Mouse (Mus musculus) embryonic facial prominence, embryonic 13.5 days (tissue): Measurements from ENCODE around the gene Grtp1. TPM values are rescaled to one million over a fixed set of nuclear protein-coding genes. Genes with fewer than 3 reads are reported as not detected.
"Not testable (repeated sequence)": the region's sequence is repeated elsewhere in the genome, so short reads cannot be mapped to it uniquely, and the experiment has no call there.

ENCODE experiments used
- ATAC-seq: fragments of 200-750 bp; cut with Nextera tagmentation; 2 replicates; pipeline ENCODE4 v1.8.0; 2017; ENCODE audit warnings: low read depth; ENCODE audit not compliant: insufficient number of reproducible peaks, insufficient read depth, low FRiP score, low TSS enrichment
- H3K27ac ChIP-seq: fragments of 300-500 bp; sonication (generic); 2 replicates; pipeline ENCODE4 v1.5.1; 2015; ENCODE audit warnings: moderate library complexity, mild to moderate bottlenecking, inconsistent platforms
- H3K27me3 ChIP-seq: fragments of 300-500 bp; sonication (generic); 2 replicates; pipeline ENCODE4 v1.6.1; 2015; ENCODE audit warnings: mild to moderate bottlenecking, inconsistent platforms
- H3K36me3 ChIP-seq: fragments of 300-500 bp; sonication (generic); 2 replicates; pipeline ENCODE4 v1.6.1; 2015; ENCODE audit warnings: mild to moderate bottlenecking, inconsistent platforms
- H3K4me1 ChIP-seq: fragments of 300-500 bp; sonication (generic); 2 replicates; pipeline ENCODE4 v1.6.1; 2015; ENCODE audit warnings: inconsistent platforms
- H3K4me2 ChIP-seq: fragments of 300-500 bp; sonication (generic); 2 replicates; pipeline ENCODE4 v1.6.1; 2015; ENCODE audit warnings: moderate library complexity, mild to moderate bottlenecking, inconsistent platforms
- H3K4me3 ChIP-seq: fragments of 300-500 bp; sonication (generic); 2 replicates; pipeline ENCODE4 v1.5.1; 2015; ENCODE audit warnings: mild to moderate bottlenecking, inconsistent platforms
- H3K9ac ChIP-seq: fragments of 300-500 bp; sonication (generic); 2 replicates; pipeline ENCODE4 v1.6.1; 2015; ENCODE audit warnings: mild to moderate bottlenecking, inconsistent platforms
- H3K9me3 ChIP-seq: fragments of 300-500 bp; sonication (generic); 2 replicates; pipeline ENCODE4 v1.6.1; 2016; ENCODE audit warnings: inconsistent platforms
- WGBS: fragments of 180-500 bp; shearing (Covaris S2); methylation state at CpG from one replicate; pipeline ENCODE4 v1.1.7; 2015; ENCODE audit warnings: mixed read lengths; 5-methylcytosine and 5-hydroxymethylcytosine counted together
- microRNA counts: library from miRNA; unstranded; fragments of <30 nt; microRNA quantifications from one replicate; lab custom pipeline; 2016
- microRNA-seq: library from miRNA; unstranded; fragments of <30 nt; microRNA quantifications from one replicate; pipeline ENCODE4, GENCODE M21; 2016
- polyA plus RNA-seq: library from polyadenylated mRNA; unstranded; fragments of >200 nt; fragmentation: Nextera tagmentation; extraction: Ambion mirVana; gene quantifications from 2 replicates; pipeline ENCODE4 v1.2.1, GENCODE M21; 2015

Gene Grtp1
- polyA plus RNA-seq, 1 experiment from 2014 or later: 14.3 TPM

DNA sequence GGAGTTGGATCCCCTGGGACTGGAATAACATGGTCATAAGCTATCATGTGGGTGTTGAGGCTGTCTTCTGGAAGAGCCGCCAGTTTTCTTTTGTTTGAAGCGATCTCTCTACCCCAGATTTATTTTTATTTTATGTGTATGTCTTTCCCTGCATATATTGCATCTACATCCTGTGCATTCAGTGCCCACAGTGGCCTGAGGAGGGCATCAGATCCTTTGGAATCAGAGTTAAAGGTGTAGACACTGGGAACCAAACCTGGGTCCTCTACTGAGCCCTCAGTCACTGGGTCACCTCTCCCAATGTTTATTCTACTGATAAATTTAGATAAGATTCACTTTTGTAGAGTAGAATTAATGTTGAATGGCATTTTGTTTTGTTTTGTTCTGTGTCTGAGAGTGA, 51.1 kb downstream of the Grtp1 start:
- Histone ChIP-seq H3K4me1 (no peaks in the 10 kb centered on the region), H3K9ac (no peak overlapping the region), H3K36me3 (peaks cover 52% of the 10 kb centered on the region), H3K4me3 (no peak overlapping the region), H3K27me3 (no peaks in the 10 kb centered on the region), H3K4me2 (no peak overlapping the region), H3K27ac (no peak overlapping the region), H3K9me3 (no peaks in the 10 kb centered on the region)
- no peak for ATAC-seq
- 96% methylated on average over 2 of the region's 2 CpGs for WGBS

DNA sequence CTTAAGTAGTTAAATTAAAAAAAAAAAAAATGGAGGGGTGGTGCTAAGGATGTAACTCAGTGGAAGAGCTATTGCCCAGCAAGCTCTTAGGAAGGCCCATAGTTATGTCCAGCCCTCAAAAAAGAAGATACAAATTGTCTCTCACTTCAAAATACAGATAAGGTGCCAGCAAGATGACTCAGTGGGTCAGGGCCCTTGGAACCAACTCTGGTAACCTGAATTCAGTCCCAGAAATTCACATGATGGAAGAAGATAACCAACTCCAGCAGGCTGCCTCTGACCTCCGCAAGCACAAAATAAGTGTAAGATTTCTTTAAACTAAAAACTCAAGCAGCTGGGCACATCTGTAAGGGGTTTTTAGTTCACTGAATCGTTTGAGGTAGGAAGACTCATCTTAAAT, 51.9 kb downstream of the Grtp1 start:
- WGBS: 84% methylated on average over 2 of the region's 2 CpGs
- H3K4me2 ChIP-seq: no peak overlapping the region
- H3K9ac ChIP-seq: no peak overlapping the region
- peaks cover 55% of the 10 kb centered on the region for H3K36me3 ChIP-seq
- H3K4me1 ChIP-seq: no peaks in the 10 kb centered on the region
- H3K4me3 ChIP-seq: no peak overlapping the region
- H3K27ac ChIP-seq: no peak overlapping the region
- no peak for ATAC-seq
- H3K9me3 ChIP-seq: no peaks in the 10 kb centered on the region
- no peaks in the 10 kb centered on the region for H3K27me3 ChIP-seq

DNA sequence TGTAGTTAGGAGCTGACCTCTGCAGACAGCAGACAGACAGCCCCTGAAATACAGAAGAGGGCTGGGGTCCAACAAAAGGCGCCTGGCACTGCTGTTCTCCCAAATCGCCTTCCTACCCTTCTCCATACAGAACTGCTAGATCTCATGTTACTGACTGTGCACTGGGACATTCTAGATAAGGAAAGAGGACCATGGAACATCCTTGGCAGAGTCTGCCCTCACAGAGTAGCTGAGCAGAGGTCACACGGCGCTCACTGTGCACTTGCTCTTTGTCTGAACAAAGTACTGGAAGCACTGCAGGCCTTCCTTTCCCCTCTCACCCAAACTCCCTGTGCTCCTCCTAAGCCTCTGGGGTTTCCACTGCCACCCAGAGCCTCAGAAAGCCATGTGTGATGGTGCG, 58.7 kb downstream of the Grtp1 start:
- no peak overlapping the region for H3K9ac ChIP-seq
- H3K36me3 ChIP-seq: peaks cover 98% of the 10 kb centered on the region
- no peaks in the 10 kb centered on the region for H3K27me3 ChIP-seq
- no peaks in the 10 kb centered on the region for H3K4me1 ChIP-seq
- no peaks in the 10 kb centered on the region for H3K9me3 ChIP-seq
- no peak overlapping the region for H3K4me2 ChIP-seq
- 93% methylated on average over 5 of the region's 5 CpGs for WGBS
- ATAC-seq: no peak
- H3K4me3 ChIP-seq: no peak overlapping the region
- no peak overlapping the region for H3K27ac ChIP-seq

DNA sequence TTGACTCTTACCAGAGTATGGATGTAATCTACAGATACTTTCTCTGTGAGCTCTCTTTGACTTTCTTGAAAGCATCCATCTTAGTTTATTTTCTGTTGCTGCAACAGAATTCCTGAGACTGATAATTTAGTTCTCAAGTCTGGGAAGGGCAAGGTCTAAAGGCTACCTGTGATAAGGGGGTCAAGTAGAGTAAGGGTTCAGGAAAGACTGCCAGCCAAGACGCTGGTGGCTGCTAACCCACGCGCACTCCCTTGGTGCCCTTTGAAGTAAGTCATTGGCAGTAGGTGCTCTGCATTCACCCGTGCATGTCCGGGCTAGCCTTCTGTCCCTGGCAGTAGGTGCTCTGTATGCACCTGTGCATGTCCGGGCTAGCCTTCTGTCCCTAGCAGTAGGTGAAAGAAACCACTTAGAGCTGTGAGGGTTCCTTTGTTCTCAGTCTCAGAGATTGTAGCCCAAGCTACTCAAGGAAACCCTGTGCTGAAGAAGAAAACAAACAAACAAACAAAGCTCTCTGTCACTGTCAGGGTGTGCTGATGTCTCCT, 60.7 kb downstream of the Grtp1 start:
- H3K9me3 ChIP-seq: no peaks in the 10 kb centered on the region
- WGBS: 95% methylated on average over 6 of the region's 6 CpGs
- H3K4me2 ChIP-seq: no peak overlapping the region
- no peak overlapping the region for H3K27ac ChIP-seq
- H3K4me1 ChIP-seq: no peaks in the 10 kb centered on the region
- no peak overlapping the region for H3K4me3 ChIP-seq
- H3K27me3 ChIP-seq: no peaks in the 10 kb centered on the region
- peaks cover 97% of the 10 kb centered on the region for H3K36me3 ChIP-seq
- no peak for ATAC-seq
- no peak overlapping the region for H3K9ac ChIP-seq

DNA sequence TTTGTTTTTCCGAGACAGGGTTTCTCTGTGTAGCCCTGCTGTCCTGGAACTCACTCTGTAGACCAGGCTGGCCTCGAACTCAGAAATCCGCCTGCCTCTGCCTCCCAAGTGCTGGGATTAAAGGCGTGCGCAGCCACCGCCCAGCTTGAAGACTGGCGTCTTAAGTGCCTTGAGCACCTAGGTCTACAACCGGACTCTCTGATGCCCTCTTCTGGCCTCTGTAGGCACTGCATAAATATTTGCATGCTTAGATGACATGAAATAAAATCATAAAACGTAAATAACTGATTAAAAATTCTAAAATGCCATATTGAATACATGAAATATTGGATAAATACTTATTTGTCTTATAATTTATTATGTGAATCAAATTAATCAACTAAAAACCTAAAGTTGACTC, 68.2 kb downstream of the Grtp1 start:
- H3K4me2 ChIP-seq, H3K27ac ChIP-seq, H3K4me1 ChIP-seq, H3K9me3 ChIP-seq, H3K9ac ChIP-seq, ATAC-seq, H3K27me3 ChIP-seq, H3K4me3 ChIP-seq: not testable (repeated sequence)
- 63% methylated on average over 9 of the region's 9 CpGs for WGBS
- peaks cover 93% of the 10 kb centered on the region for H3K36me3 ChIP-seq

DNA sequence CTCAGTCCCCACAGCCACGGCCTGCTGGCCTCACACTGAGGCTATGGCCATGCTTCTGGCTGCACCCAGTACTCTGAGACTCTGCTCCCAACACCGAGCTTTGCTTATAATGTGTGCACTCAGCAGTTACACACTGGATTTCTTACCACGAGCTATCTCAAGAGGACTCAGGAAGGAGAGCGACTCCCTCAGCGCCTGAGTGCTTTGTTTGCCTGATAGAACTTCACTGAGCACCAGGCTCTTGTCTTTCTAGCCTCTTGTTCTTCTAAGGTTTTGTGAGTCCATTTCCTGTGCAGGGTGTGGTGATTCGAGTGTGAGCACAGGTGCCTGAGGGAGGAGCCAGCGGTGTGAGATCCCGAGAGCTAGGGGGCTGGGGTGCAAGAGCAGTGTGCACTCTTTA, 75.5 kb downstream of the Grtp1 start:
- no peaks in the 10 kb centered on the region for H3K4me1 ChIP-seq
- peaks cover 85% of the 10 kb centered on the region for H3K36me3 ChIP-seq
- 94% methylated on average over 8 of the region's 8 CpGs for WGBS
- no peak overlapping the region for H3K4me2 ChIP-seq
- H3K27ac ChIP-seq: no peak overlapping the region
- no peak overlapping the region for H3K4me3 ChIP-seq
- no peak overlapping the region for H3K9ac ChIP-seq
- no peaks in the 10 kb centered on the region for H3K9me3 ChIP-seq
- H3K27me3 ChIP-seq: no peaks in the 10 kb centered on the region
- ATAC-seq: no peak; the same call in 1 of the 2 replicates

DNA sequence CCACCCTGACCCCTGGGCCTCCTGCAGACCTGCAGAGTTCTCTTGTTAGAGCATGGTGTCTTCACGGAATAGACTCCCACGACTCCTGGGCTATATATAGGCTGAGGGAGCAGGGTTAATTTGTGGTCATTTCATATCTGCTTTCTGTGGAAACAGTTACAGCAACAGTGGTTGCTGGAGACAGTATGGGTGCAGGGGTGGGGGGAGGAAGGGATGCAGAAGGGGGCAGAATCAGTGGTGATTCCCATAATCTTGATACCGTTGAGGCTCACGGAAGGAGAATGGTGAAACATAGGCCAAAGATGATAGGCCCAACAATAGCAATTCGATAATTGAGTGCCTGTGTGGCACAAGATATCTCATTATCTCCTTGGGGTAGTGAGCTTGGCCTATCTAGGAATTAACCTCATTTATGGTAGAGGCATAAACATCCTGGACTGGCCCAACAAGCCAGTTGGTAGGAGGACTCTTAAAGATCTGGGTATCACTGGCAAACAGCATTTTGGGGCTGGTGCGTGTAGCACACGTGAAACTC, 77.5 kb downstream of the Grtp1 start:
- WGBS: 93% methylated on average over 7 of the region's 7 CpGs
- no peak for ATAC-seq
- Histone ChIP-seq H3K4me2 (no peak overlapping the region), H3K4me3 (no peak overlapping the region), H3K9me3 (no peaks in the 10 kb centered on the region), H3K27me3 (no peaks in the 10 kb centered on the region), H3K36me3 (peaks cover 87% of the 10 kb centered on the region), H3K9ac (no peak overlapping the region), H3K4me1 (no peaks in the 10 kb centered on the region), H3K27ac (no peak overlapping the region)

MicroRNA genes within 50 kb of the gene (microRNA counts, 519-probe panel; counts per million panel counts)
- microRNA mmu-miR-1968 (lab: Ali Mortazavi, UCI): 236 counts per million, percentile 44 among the panel's probes with 10 or more counts

Small RNA genes lying within 50 kb of the gene (microRNA-seq; reads per million reads assigned to microRNA genes)
- gene Mir1968: 8.9 reads per million, percentile 26 among the genes with 10 or more reads in this experiment
- not detected for gene Mir7065

Other genes starting within 250 kb of the Grtp1 start
- gene F7, start 174.6 kb downstream of the Grtp1 start, polyA plus RNA-seq: not detected in 2 replicates
- gene F10, start 163.3 kb downstream of the Grtp1 start, polyA plus RNA-seq: 0.32 and 2.2 TPM in 2 replicates
- gene Proz, start 139.7 kb downstream of the Grtp1 start, polyA plus RNA-seq: 0.20 and 0.74 TPM in 2 replicates
- 48.9 and 50.1 TPM in 2 replicates for gene Pcid2, start 95.2 kb downstream of the Grtp1 start, polyA plus RNA-seq
- gene Cul4a, start 95.0 kb downstream of the Grtp1 start, polyA plus RNA-seq: 89.4 and 100 TPM in 2 replicates
- gene Lamp1, start 41.5 kb downstream of the Grtp1 start, polyA plus RNA-seq: 259 and 270 TPM in 2 replicates
- 1.9 TPM in 1 of 2 replicates, not detected in the other for gene Adprhl1, start 53.5 kb upstream of the Grtp1 start, polyA plus RNA-seq
- 33.2 and 33.4 TPM in 2 replicates for gene Dcun1d2, start 87.5 kb upstream of the Grtp1 start, polyA plus RNA-seq
- gene Tmco3, start 87.6 kb upstream of the Grtp1 start, polyA plus RNA-seq: 53.1 and 62.3 TPM in 2 replicates
- 164 and 166 TPM in 2 replicates for gene Tfdp1, start 138.1 kb upstream of the Grtp1 start, polyA plus RNA-seq
- not detected in 2 replicates for gene Atp4b, start 196.2 kb upstream of the Grtp1 start, polyA plus RNA-seq
- 0.03 TPM in 1 of 2 replicates, not detected in the other for gene Grk1, start 204.5 kb upstream of the Grtp1 start, polyA plus RNA-seq
- gene Tmem255b, start 234.6 kb upstream of the Grtp1 start, polyA plus RNA-seq: 0.38 TPM in 1 of 2 replicates, not detected in the other